Mouse (Mus musculus) megakaryocyte, embryonic 14.5 days (primary cell): ENCODE results near the gene Wdr89. TPM values are rescaled to one million over a fixed set of nuclear protein-coding genes. Genes with fewer than 3 reads are reported as not detected.
A peak's percentile ranks its signal among the peaks of the same experiment; 100 is the strongest.

Source experiments
- H3K27me3 ChIP-seq: replicated peaks from 2 replicates; pipeline ENCODE3; 2012; ENCODE audit warnings: inconsistent platforms
- H3K36me3 ChIP-seq: replicated peaks from 2 replicates; pipeline ENCODE3; 2012; ENCODE audit warnings: low read length, inconsistent platforms, mixed read lengths
- H3K4me1 ChIP-seq: 2 replicates; pipeline ENCODE4 v1.6.1; 2012; ENCODE audit warnings: inconsistent platforms
- H3K4me3 ChIP-seq: replicated peaks from 2 replicates; pipeline ENCODE3; 2012; ENCODE audit warnings: moderate library complexity, mild to moderate bottlenecking, inconsistent platforms
- H3K9me3 ChIP-seq: 2 replicates; pipeline ENCODE4 v1.6.1; 2012; ENCODE audit warnings: inconsistent platforms
- FLI1 ChIP-seq: IDR thresholded peaks from 2 replicates; pipeline ENCODE4 v1.6.1; 2012; ENCODE audit warnings: low read length, inconsistent platforms, mixed read lengths
- GATA1 ChIP-seq: IDR thresholded peaks from 3 replicates; pipeline ENCODE4 v1.6.1; 2012; ENCODE audit warnings: mixed read lengths, low read length, inconsistent platforms, borderline replicate concordance
- polyA plus RNA-seq: library from polyadenylated mRNA; stranded (reverse); fragments of >175 nt; gene quantifications from 2 replicates; pipeline ENCODE4 v1.2.3, GENCODE M21; 2012; ENCODE audit warnings: low replicate concordance; ENCODE audit not compliant: insufficient read depth

Wdr89 gene
- polyA plus RNA-seq, 1 experiment = 14.1 TPM

DNA sequence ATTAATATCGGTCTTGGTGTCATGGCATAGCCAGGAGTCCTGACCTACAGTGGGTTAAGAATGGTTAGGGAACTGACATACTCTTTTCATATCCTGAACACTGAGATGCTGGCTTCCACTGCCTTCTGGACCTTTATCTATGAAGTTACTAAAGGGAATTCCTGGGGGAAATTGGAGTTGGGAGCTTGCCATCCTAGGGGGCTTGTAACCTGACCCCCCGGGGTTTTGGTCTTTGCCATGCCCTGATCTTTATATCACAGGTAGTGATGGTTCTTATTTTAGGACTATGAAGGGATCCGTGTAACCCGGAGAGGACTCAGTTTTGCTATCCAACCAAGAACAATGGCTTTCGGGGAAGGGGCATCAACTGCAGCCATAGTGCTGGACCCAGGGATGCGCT lies 1.3 kb upstream of the Wdr89 start:
- no peak for TF ChIP-seq GATA1
- no peak for TF ChIP-seq FLI1
- Histone ChIP-seq H3K27me3 (no peaks in the 10 kb centered on the region), H3K4me1 (peaks cover 35% of the 10 kb centered on the region), H3K4me3 (peak overlapping the region; percentile 100), H3K9me3 (no peaks in the 10 kb centered on the region), H3K36me3 (peaks cover 42% of the 10 kb centered on the region)

GRCm38 (mm10) chr12:75668916-75669257 lies 450 bp downstream of the Wdr89 start:
- TF ChIP-seq FLI1 = no peak
- TF ChIP-seq GATA1 = no peak

GRCm38 (mm10) chr12:75668221-75668620 lies 1.1 kb downstream of the Wdr89 start:
- peaks cover 30% of the 10 kb centered on the region for H3K36me3 ChIP-seq
- no peaks in the 10 kb centered on the region for H3K27me3 ChIP-seq
- H3K4me1 ChIP-seq = peaks cover 39% of the 10 kb centered on the region
- H3K4me3 ChIP-seq = peak overlapping the region; percentile 4
- no peaks in the 10 kb centered on the region for H3K9me3 ChIP-seq
- no peak for TF ChIP-seq GATA1
- no peak for TF ChIP-seq FLI1

More at GRCm38 (mm10) chr12:75668916-75669257, 450 bp downstream of the Wdr89 start:
- H3K9me3 ChIP-seq = no peaks in the 10 kb centered on the region
- H3K36me3 ChIP-seq = peaks cover 30% of the 10 kb centered on the region
- peaks cover 35% of the 10 kb centered on the region for H3K4me1 ChIP-seq
- H3K27me3 ChIP-seq = no peaks in the 10 kb centered on the region
- H3K4me3 ChIP-seq = peak overlapping the region; percentile 100

DNA sequence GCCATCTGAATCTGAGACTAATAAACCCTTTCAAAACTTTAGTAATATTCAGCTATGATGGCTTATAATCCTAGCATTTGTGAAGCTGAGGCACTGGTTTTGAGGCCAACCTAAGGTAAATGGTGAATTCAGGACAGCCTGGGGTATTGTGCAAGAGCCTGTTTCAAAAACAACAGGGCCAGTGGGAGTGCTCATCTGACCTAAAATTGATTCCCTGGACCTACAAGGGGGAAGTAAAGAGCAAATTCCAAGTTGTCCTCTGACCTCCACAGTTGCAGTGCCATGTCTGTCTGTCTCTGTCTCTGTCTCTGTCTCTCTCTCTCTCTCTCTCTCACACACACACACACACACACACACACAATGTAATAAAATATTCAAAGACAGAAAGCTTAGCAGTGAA lies 2.4 kb downstream of the Wdr89 start:
- no peaks in the 10 kb centered on the region for H3K9me3 ChIP-seq
- H3K36me3 ChIP-seq = peaks cover 21% of the 10 kb centered on the region
- TF ChIP-seq FLI1 = no peak
- no peak overlapping the region for H3K4me3 ChIP-seq
- H3K4me1 ChIP-seq = peaks cover 34% of the 10 kb centered on the region
- H3K27me3 ChIP-seq = no peaks in the 10 kb centered on the region

DNA sequence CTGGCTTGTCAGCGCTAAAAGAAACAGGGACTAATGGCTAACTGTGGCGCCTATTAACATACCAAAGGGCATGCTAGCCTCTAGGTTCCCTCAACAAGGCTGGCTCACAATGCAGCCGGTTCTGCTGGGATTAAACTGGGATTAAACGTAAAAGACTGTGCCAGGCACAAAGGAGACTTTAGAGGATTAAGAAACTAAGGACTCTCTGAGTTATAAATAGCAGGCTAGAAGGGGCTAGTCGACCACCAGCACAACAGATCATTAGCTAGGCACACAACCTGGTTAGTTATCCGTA lies 4.9 kb downstream of the Wdr89 start:
- Histone ChIP-seq H3K36me3 (peaks cover 13% of the 10 kb centered on the region), H3K27me3 (no peaks in the 10 kb centered on the region), H3K4me1 (peaks cover 32% of the 10 kb centered on the region), H3K4me3 (no peak overlapping the region), H3K9me3 (no peaks in the 10 kb centered on the region)
- TF ChIP-seq GATA1 = no peak

- no peak overlapping the region for H3K4me3 ChIP-seq
- peaks cover 32% of the 10 kb centered on the region for H3K4me1 ChIP-seq
- H3K9me3 ChIP-seq = no peaks in the 10 kb centered on the region
- no peaks in the 10 kb centered on the region for H3K27me3 ChIP-seq
- H3K36me3 ChIP-seq = peaks cover 13% of the 10 kb centered on the region
- TF ChIP-seq FLI1 (no peak), GATA1 (no peak)
Measured at GRCm38 (mm10) chr12:75663646-75664515, 5.5 kb downstream of the Wdr89 start.

DNA sequence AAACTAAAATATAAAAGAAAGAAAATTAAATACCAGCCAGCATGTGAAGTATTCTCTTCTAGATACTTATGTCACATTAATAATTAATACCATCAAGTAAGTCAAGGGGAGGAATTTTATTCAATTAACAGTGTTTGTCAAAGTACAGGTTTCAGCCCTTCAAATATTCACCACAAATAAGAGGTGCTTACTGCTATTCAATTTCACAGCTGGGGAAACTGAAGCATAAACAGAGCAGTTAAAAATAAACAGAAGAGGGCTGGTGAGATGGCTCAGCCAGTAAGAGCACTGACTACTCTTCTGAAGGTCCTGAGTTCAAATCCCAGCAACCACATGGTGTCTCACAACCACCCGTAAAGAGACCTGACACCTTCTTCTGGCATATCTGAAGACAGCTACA lies 7.0 kb downstream of the Wdr89 start:
- Histone ChIP-seq H3K9me3 (no peaks in the 10 kb centered on the region), H3K27me3 (no peaks in the 10 kb centered on the region), H3K36me3 (peaks cover 13% of the 10 kb centered on the region), H3K4me3 (no peak overlapping the region), H3K4me1 (peaks cover 31% of the 10 kb centered on the region)
- TF ChIP-seq GATA1 = no peak
- TF ChIP-seq FLI1 = no peak

- Histone ChIP-seq H3K9me3 (no peaks in the 10 kb centered on the region), H3K4me1 (peaks cover 32% of the 10 kb centered on the region), H3K27me3 (no peaks in the 10 kb centered on the region), H3K36me3 (peaks cover 2% of the 10 kb centered on the region), H3K4me3 (peak overlapping the region; percentile 50)
- TF ChIP-seq GATA1 (no peak), FLI1 (no peak)
Measured at GRCm38 (mm10) chr12:75658403-75658802, 10.9 kb downstream of the Wdr89 start.

DNA sequence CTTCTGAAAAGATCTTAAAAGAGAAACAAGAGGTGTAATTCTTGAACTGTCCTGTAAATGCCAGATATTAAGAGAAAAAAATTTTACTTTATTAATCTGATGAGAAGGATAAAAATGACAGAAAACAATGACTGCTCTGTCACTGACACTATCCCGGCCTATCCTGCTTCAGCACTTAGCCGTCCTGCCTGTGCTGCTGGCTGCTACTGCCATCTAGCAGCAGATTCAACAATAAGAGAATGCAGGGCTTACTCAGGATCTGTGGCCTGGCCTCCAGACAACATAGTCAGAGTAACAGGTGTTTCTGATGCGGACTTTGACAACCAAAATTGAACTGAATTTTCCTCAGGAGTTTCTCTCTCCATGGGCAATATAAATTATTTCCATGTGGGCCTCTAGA lies 12.8 kb downstream of the Wdr89 start:
- no peaks in the 10 kb centered on the region for H3K9me3 ChIP-seq
- TF ChIP-seq FLI1 = no peak
- no peak for TF ChIP-seq GATA1
- H3K4me3 ChIP-seq = no peak overlapping the region
- H3K27me3 ChIP-seq = no peaks in the 10 kb centered on the region
- H3K4me1 ChIP-seq = peaks cover 32% of the 10 kb centered on the region
- no peaks in the 10 kb centered on the region for H3K36me3 ChIP-seq

- H3K4me3 ChIP-seq = no peak overlapping the region
- H3K27me3 ChIP-seq = no peaks in the 10 kb centered on the region
- peaks cover 14% of the 10 kb centered on the region for H3K36me3 ChIP-seq
- peaks cover 21% of the 10 kb centered on the region for H3K4me1 ChIP-seq
- H3K9me3 ChIP-seq = peaks cover 11% of the 10 kb centered on the region
- TF ChIP-seq GATA1 (no peak), FLI1 (no peak)
Measured at GRCm38 (mm10) chr12:75654247-75654801, 15.0 kb downstream of the Wdr89 start.

DNA sequence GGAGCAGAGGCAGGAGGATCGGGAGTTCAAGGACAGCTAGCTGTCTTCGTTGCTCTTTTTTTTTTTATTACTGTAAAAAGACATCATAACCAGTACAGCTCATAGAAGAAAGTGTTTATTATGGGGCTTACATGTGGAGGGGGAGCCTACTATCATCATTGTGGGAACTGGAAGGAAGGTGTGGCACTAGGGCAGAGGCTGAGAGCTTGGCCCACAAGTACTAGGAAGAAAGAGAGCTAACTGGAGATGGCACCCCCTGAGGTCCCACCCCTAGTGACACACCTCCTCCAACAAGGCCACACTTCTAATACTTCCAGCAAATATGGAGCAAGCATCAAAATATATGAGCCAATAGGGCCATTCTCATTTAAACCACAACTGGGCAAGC lies 19.6 kb downstream of the Wdr89 start:
- Histone ChIP-seq H3K9me3 (peaks cover 11% of the 10 kb centered on the region), H3K27me3 (no peaks in the 10 kb centered on the region), H3K36me3 (peaks cover 19% of the 10 kb centered on the region), H3K4me3 (no peak overlapping the region), H3K4me1 (peaks cover 7% of the 10 kb centered on the region)
- TF ChIP-seq FLI1 (no peak), GATA1 (no peak)
